Mouse (Mus musculus) megakaryocyte-erythroid progenitor cell, adult 5-6 weeks (primary cell): ENCODE measurements around the gene 4931428F04Rik. TPM values are rescaled to one million over a fixed set of nuclear protein-coding genes. Genes with fewer than 3 reads are reported as not detected.

Experiments
- ATAC-seq: replicated peaks from 2 replicates; pipeline ENCODE4 v1.8.0; 2016; ENCODE audit warnings: mild to moderate bottlenecking, inconsistent platforms; ENCODE audit not compliant: severe bottlenecking, poor library complexity, low FRiP score, low TSS enrichment
- total RNA-seq, 2 experiments: library from RNA; stranded (forward) in 1 of 2; stranded (reverse) in 1 of 2; fragments of 200-1000, 215-1000 nt in 1 of 2; fragments of >200 nt in 1 of 2; fragmentation: Nextera tagmentation in 1 of 2; gene quantifications; 2 replicates each; pipeline ENCODE4 v1.2.3; 2014 to 2017

4931428F04Rik gene
- total RNA-seq (2014; fragmentation: Nextera tagmentation) (3.2 and 4.9 TPM in 2 replicates), total RNA-seq (2017) (0.42 and 5.5 TPM in 2 replicates)

- ATAC-seq, result peak; percentile 14
These were observed at the start of gene 4931428F04Rik for GRCm38 (mm10) chr8:105289805-105290460. 4931428F04Rik (minus strand) TSS chr8:105289864.

GRCm38 (mm10) chr8:105338992-105339391 is 49.3 kb upstream of the 4931428F04Rik start:
- ATAC-seq, result no peak

- no peak for ATAC-seq
These were observed 46.9 kb upstream of the 4931428F04Rik start for GRCm38 (mm10) chr8:105336373-105337130.

GRCm38 (mm10) chr8:105332523-105332922 is 42.9 kb upstream of the 4931428F04Rik start:
- no peak for ATAC-seq

GRCm38 (mm10) chr8:105331931-105332330 is 42.3 kb upstream of the 4931428F04Rik start:
- no peak for ATAC-seq

GRCm38 (mm10) chr8:105331469-105331868 is 41.8 kb upstream of the 4931428F04Rik start:
- no peak for ATAC-seq

GRCm38 (mm10) chr8:105330325-105330724 is 40.7 kb upstream of the 4931428F04Rik start:
- ATAC-seq, result no peak

- ATAC-seq, result no peak
These were observed 37.3 kb upstream of the 4931428F04Rik start for GRCm38 (mm10) chr8:105326968-105327367.

GRCm38 (mm10) chr8:105326141-105326672 is 36.5 kb upstream of the 4931428F04Rik start, which contains the start of the genes Lrrc29 and Tmem208:
Lrrc29 (minus strand) TSS chr8:105326278.
Tmem208 (plus strand) TSS chr8:105326354.
- peak; percentile 86 for ATAC-seq

GRCm38 (mm10) chr8:105325641-105326093 is 36.0 kb upstream of the 4931428F04Rik start:
- peak; percentile 5; the same call in 1 of the 2 replicates for ATAC-seq

- ATAC-seq, result peak; percentile 64
These were observed 33.5 kb upstream of the 4931428F04Rik start for GRCm38 (mm10) chr8:105323183-105323582.

GRCm38 (mm10) chr8:105318662-105319190 is 29.1 kb upstream of the 4931428F04Rik start:
- no peak for ATAC-seq

GRCm38 (mm10) chr8:105317941-105318340 is 28.3 kb upstream of the 4931428F04Rik start:
- no peak for ATAC-seq

- no peak for ATAC-seq
These were observed 25.6 kb upstream of the 4931428F04Rik start for GRCm38 (mm10) chr8:105315073-105315769.

- peak; percentile 15; the same call in 1 of the 2 replicates for ATAC-seq
These were observed 24.1 kb upstream of the 4931428F04Rik start for GRCm38 (mm10) chr8:105313622-105314402.

- peak; percentile 77 for ATAC-seq
These were observed 23.3 kb upstream of the 4931428F04Rik start for GRCm38 (mm10) chr8:105312891-105313481.

GRCm38 (mm10) chr8:105311718-105312117 is 22.1 kb upstream of the 4931428F04Rik start:
- peak; percentile 69 for ATAC-seq

- no peak for ATAC-seq
These were observed 20.5 kb upstream of the 4931428F04Rik start for GRCm38 (mm10) chr8:105310118-105310517.
